Mouse (Mus musculus) adrenal gland, postnatal 4 days (tissue): ENCODE measurements at regions not wholly inside any gene's neighbourhood (a gene's known extent, or its start where the extent isn't known, plus 50 kb on each side); places are given as distances from the start of the nearest gene placed in this dataset.

Experiments
- DNase-seq, 2 experiments: peaks; one replicate each; pipeline ENCODE4 v3.0.0; 2021 to 2022; ENCODE audit warnings: low spot score in 2 of 2, mixed read lengths in 2 of 2

- DNase-seq: no peak
Observed at GRCm38 (mm10) chr13:63627184-63627893, 53.9 kb upstream of the Ptch1 start.

- DNase-seq: no peak
Observed at GRCm38 (mm10) chr13:63627894-63628287, 54.5 kb upstream of the Ptch1 start.

- no peak for DNase-seq
Observed at GRCm38 (mm10) chr13:63631771-63632347, 58.5 kb upstream of the Ptch1 start.

- no peak for DNase-seq
Observed at GRCm38 (mm10) chr13:63634294-63634693, 60.9 kb upstream of the Ptch1 start.

GRCm38 (mm10) chr13:63641649-63642226 lies 68.3 kb upstream of the Ptch1 start:
- DNase-seq: no peak

GRCm38 (mm10) chr13:63642617-63643016 lies 69.2 kb upstream of the Ptch1 start:
- DNase-seq: peak; percentile 18 to 57

GRCm38 (mm10) chr13:63643394-63643793 lies 70.0 kb upstream of the Ptch1 start:
- no peak for DNase-seq

- DNase-seq: no peak
Observed at GRCm38 (mm10) chr13:63644308-63644707, 70.9 kb upstream of the Ptch1 start.

- no peak for DNase-seq
Observed at GRCm38 (mm10) chr13:63649058-63649647, 75.8 kb upstream of the Ptch1 start.

- DNase-seq: no peak
Observed at GRCm38 (mm10) chr13:63654514-63654913, 81.1 kb upstream of the Ptch1 start.

- no peak for DNase-seq
Observed at GRCm38 (mm10) chr13:63657115-63657514, 83.7 kb upstream of the Ptch1 start.

GRCm38 (mm10) chr13:63659412-63659811 lies 86.0 kb upstream of the Ptch1 start:
- DNase-seq: no peak

- no peak for DNase-seq
Observed at GRCm38 (mm10) chr13:63660431-63660830, 87.0 kb upstream of the Ptch1 start.

- DNase-seq: no peak
Observed at GRCm38 (mm10) chr13:63668576-63668975, 95.2 kb upstream of the Ptch1 start.

- no peak for DNase-seq
Observed at GRCm38 (mm10) chr13:63669031-63669430, 95.6 kb upstream of the Ptch1 start.

- no peak for DNase-seq
Observed at GRCm38 (mm10) chr13:63672425-63672824, 99.0 kb upstream of the Ptch1 start.

GRCm38 (mm10) chr13:63677696-63678095 lies 104.3 kb upstream of the Ptch1 start:
- no peak for DNase-seq

- DNase-seq: no peak
Observed at GRCm38 (mm10) chr13:63678265-63679260, 105.2 kb upstream of the Ptch1 start.

- DNase-seq: no peak
Observed at GRCm38 (mm10) chr13:63682341-63682740, 108.9 kb upstream of the Ptch1 start.

GRCm38 (mm10) chr13:63691974-63692373 lies 118.6 kb upstream of the Ptch1 start:
- no peak for DNase-seq

- DNase-seq: no peak
Observed at GRCm38 (mm10) chr13:63693636-63694035, 120.2 kb upstream of the Ptch1 start.
